Mouse (Mus musculus): ENCODE results near the gene Fibp.

DNA sequence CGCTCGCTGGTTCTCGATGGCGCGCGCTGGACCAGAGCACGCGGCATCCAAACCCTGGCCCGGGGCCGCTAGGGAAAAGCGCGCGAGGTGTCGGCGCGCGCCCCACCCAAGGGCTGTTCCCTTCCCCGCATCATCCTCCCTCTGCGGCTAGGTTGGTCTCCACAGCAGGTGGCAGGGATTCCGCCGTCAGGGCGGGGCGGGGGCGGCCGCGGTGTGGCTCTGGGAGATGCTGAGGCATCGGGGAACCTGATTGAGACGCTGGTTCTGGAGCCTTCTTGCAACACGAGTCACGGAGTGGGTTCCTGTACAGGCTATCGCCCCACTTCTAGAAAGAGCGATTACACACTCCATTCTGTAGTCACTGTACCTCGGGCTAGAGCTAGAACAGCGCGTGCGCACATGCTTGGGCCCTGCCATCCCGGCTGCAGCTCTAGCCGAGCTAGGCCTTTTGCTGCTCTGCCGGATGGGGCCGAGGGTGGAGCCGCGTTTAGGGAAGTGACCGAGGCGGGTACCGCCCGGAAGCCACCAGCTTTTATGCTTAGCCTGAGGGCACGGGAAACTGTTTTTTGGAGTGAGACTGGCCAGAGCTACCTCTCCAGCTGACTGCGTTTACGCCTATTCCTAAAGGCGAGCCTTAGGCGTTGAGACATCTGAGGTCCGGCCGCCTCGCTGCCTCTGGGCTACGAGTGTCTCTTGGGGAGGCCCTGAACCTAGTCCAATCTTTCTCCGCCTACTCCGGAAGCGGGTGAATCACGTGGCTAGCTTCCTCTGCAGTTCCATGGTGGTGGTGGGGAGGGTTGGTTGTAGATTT, 30.7 kb downstream of the Fibp start:
- TF ChIP-seq GATA1 (IDR thresholded peaks at IDR 0.05; ENCODE audit: low read length) (no peak), TAL1 (IDR thresholded peaks at IDR 0.05; ENCODE audit: low read length) (no peak)

Data from erythroblast, embryonic 14.5 days (primary cell).